In the genomic region with DNA sequence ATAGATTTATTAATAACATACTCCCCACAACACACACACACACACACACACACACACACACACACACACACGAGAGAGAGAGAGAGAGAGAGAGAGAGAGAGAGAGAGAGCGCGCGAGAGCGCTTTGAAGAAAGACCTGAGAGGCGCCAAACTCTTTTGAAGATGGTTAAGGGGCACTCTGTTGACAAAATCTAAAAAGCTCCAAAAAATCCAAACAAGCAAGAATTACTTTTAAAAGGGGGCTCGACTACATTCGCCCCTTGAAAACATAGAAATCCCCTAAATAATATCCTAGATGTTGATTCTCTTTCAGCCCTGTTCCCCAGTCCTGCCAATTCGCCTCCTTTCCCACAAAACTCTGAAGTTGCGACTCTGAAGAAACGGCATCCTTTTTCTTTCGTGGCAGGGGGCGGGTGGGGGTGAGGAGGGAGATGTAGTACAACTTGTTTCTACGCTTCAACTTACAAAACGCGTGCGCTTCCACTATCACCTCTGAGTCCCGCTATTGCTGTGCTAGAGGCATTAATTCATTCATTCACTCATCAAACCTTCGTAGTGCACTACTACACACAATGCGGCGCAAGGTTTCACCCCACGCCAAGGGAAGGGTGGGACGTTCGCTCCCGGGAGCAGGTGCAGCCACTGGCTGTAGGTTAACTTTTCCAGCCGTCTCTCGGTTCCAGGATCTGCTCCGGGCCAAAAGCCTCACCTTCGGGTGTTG, we compare ENCODE assay signal across 8 mouse cellular contexts. TPM values are rescaled to one million over a fixed set of nuclear protein-coding genes. Genes with fewer than 3 reads are reported as not detected.
DNase-seq lines count a peak whose midpoint lies in the region; ATAC-seq and TF ChIP-seq lines count a peak whose summit lies in the region.

No protein-coding gene starts in this region.

- intact Hi-C loops in heart, postnatal 25 days (cut with DNase I) = loop anchor here (5.0 kb wide), 1 partner anchor 59 kb away; no protein-coding TSS in a partner anchor

- peak overlapping the region; percentile 80 for H3K4me3 ChIP-seq in heart, embryonic 13.5 days
- H3K4me3 ChIP-seq in ES-Bruce4 (ENCODE audit: low read depth, low read length) = peak overlapping the region; percentile 97
- H3K4me3 ChIP-seq in forebrain, embryonic 11.5 days (ENCODE audit: low read depth, low read length) = peak overlapping the region; percentile 97
- H3K4me3 ChIP-seq in liver, embryonic 14.5 days (ENCODE audit: insufficient read depth in 1 of 2, low read depth in 2 of 2, low read length in 2 of 2) = peak overlapping the region; percentile 91 to 96

- H3K4me2 ChIP-seq in heart, embryonic 13.5 days = peak overlapping the region; percentile 94
- peak overlapping the region; percentile 68 for H3K4me2 ChIP-seq in forebrain, embryonic 11.5 days (ENCODE audit: low read depth, low read length, severe bottlenecking)
- peak overlapping the region; percentile 89 for H3K4me2 ChIP-seq in liver, embryonic 14.5 days (ENCODE audit: low read depth)

- H3K4me1 ChIP-seq in heart, embryonic 13.5 days = peaks cover 27% of the 10 kb centered on the region
- peaks cover 2% of the 10 kb centered on the region for H3K4me1 ChIP-seq in ES-Bruce4 (ENCODE audit: control insufficient read depth, insufficient read depth, low read length)
- H3K4me1 ChIP-seq in forebrain, embryonic 11.5 days (replicated peaks; ENCODE audit: control insufficient read depth, insufficient read depth, low read length) = no peaks in the 10 kb centered on the region; the same call in 1 of the 2 replicates
- peaks cover 11 to 20% of the 10 kb centered on the region in 2 experiments for H3K4me1 ChIP-seq in liver, embryonic 14.5 days (replicated peaks; ENCODE audit: control insufficient read depth in 2 of 2, insufficient read depth in 2 of 2, low read length in 1 of 2)

- TF ChIP-seq POLR2A in ES-Bruce4 (IDR thresholded peaks at IDR 0.05; ENCODE audit: insufficient read depth, low read length) = no peak

- no peaks in the 10 kb centered on the region for H3K27me3 ChIP-seq in heart, embryonic 13.5 days (replicated peaks)
- H3K27me3 ChIP-seq in ES-Bruce4 (ENCODE audit: control insufficient read depth, insufficient read depth, low read length, poor library complexity, severe bottlenecking) = no peaks in the 10 kb centered on the region
- no peaks in the 10 kb centered on the region for H3K27me3 ChIP-seq in forebrain, embryonic 11.5 days (ENCODE audit: control insufficient read depth, insufficient read depth, low read length)
- no peaks in the 10 kb centered on the region for H3K27me3 ChIP-seq in liver, embryonic 14.5 days (ENCODE audit: control insufficient read depth, insufficient read depth, low read length)

- no peaks in the 10 kb centered on the region for H3K9me3 ChIP-seq in heart, embryonic 13.5 days
- H3K9me3 ChIP-seq in ES-Bruce4 (replicated peaks; ENCODE audit: control insufficient read depth, insufficient read depth, low read length, poor library complexity, severe bottlenecking) = no peaks in the 10 kb centered on the region
- no peaks in the 10 kb centered on the region for H3K9me3 ChIP-seq in forebrain, embryonic 11.5 days (ENCODE audit: control insufficient read depth, low read length)
- H3K9me3 ChIP-seq in liver, embryonic 14.5 days (ENCODE audit: control insufficient read depth, low read length) = no peaks in the 10 kb centered on the region

- 1% methylated on average over 29 of the region's 29 CpGs for WGBS in heart, embryonic 13.5 days
- WGBS in forebrain, embryonic 11.5 days = under 1% methylated on average over 29 of the region's 29 CpGs
- WGBS in liver, embryonic 14.5 days (ENCODE audit: insufficient replicate concordance) = 2% methylated on average over 29 of the region's 29 CpGs

- no peak for ATAC-seq in heart, embryonic 13.5 days (ENCODE audit: extremely low read depth, insufficient number of reproducible peaks, low FRiP score, low TSS enrichment)
- no peak for ATAC-seq in forebrain, embryonic 11.5 days (replicated peaks; ENCODE audit: low FRiP score)
- ATAC-seq in liver, embryonic 14.5 days (ENCODE audit: insufficient read depth) = peak; percentile 56

- DNase-seq in heart, postnatal 25 days (ENCODE audit: low spot score) = no peak
- DNase-seq in forebrain, embryonic 11.5 days (ENCODE audit: low spot score) = no peak
- DNase-seq in liver, embryonic 14.5 days (ENCODE audit: low read depth in 3 of 3, low spot score in 3 of 3) = peak in 1 of 3 experiments; percentile 30
- DNase-seq in cerebellum, postnatal 25 days = no peak
- no peak for DNase-seq in cerebellum, postnatal 36 days
- DNase-seq in urinary bladder, postnatal 36 days (ENCODE audit: low spot score in 2 of 2) = no peak

- TF ChIP-seq CTCF in ES-Bruce4 (IDR thresholded peaks at IDR 0.05; ENCODE audit: low read depth, low read length) = no peak
- TF ChIP-seq CTCF in liver, embryonic 14.5 days (IDR thresholded peaks at IDR 0.05; ENCODE audit: low read depth) = 0 out of 2 replicates have a peak, but pooled peaks have one; percentile 3

- peak overlapping the region; percentile 90 for H3K9ac ChIP-seq in heart, embryonic 13.5 days
- peak overlapping the region; percentile 79 for H3K9ac ChIP-seq in ES-Bruce4 (ENCODE audit: low read depth, poor library complexity, severe bottlenecking)
- peak overlapping the region; percentile 67 for H3K9ac ChIP-seq in forebrain, embryonic 11.5 days (ENCODE audit: low read length)
- H3K9ac ChIP-seq in liver, embryonic 14.5 days (replicated peaks) = peak overlapping the region; percentile 94

- TF ChIP-seq EP300 in ES-Bruce4 (IDR thresholded peaks at IDR 0.05; ENCODE audit: insufficient read depth, low read depth, low read length) = no peak
- no peak for TF ChIP-seq EP300 in liver, embryonic 14.5 days (IDR thresholded peaks at IDR 0.05; ENCODE audit: low read depth)

- 0 out of 2 replicates have a peak, but pooled peaks cover 2% of the 10 kb centered on the region for H3K36me3 ChIP-seq in heart, embryonic 13.5 days
- peaks cover 1% of the 10 kb centered on the region; the same call in 1 of the 2 replicates for H3K36me3 ChIP-seq in ES-Bruce4 (ENCODE audit: control insufficient read depth, insufficient read depth, low read length, poor library complexity, severe bottlenecking)
- no peaks in the 10 kb centered on the region for H3K36me3 ChIP-seq in forebrain, embryonic 11.5 days (ENCODE audit: control insufficient read depth, insufficient read depth, low read length)
- no peaks in the 10 kb centered on the region for H3K36me3 ChIP-seq in liver, embryonic 14.5 days (replicated peaks; ENCODE audit: control insufficient read depth, insufficient read depth, low read depth)

- peak overlapping the region; percentile 97 for H3K27ac ChIP-seq in heart, embryonic 13.5 days (replicated peaks)
- H3K27ac ChIP-seq in ES-Bruce4 (ENCODE audit: insufficient read depth, low read length) = peak overlapping the region; percentile 79
- peak overlapping the region; percentile 81 for H3K27ac ChIP-seq in forebrain, embryonic 11.5 days (ENCODE audit: low read depth, low read length)
- peak overlapping the region; percentile 94 for H3K27ac ChIP-seq in liver, embryonic 14.5 days

RNA-seq across cellular contexts. Expression of gene Fbxw7, which starts 1.5 kb away (rescaled TPM):
- 6.4 and 6.7 TPM in 2 replicates for polyA plus RNA-seq in heart, embryonic 13.5 days (2015; fragmentation: Nextera tagmentation; extraction: Ambion mirVana)
- 10 to 100 TPM; 45.4 to 47.2 TPM for total RNA-seq in heart, postnatal 25 days (2021)
- polyA plus RNA-seq in ES-Bruce4 (2011; ENCODE audit: insufficient read depth, insufficient read length, low read depth, missing spikeins) = 33.8 and 34.4 TPM in 2 replicates
- polyA plus RNA-seq in forebrain, embryonic 11.5 days (2014; fragmentation: Nextera tagmentation; extraction: Ambion mirVana) = 19.5 and 20.5 TPM in 2 replicates
- polyA plus RNA-seq in liver, embryonic 14.5 days (2012; rRNA removed) = 1.6 and 2.5 TPM in 2 replicates
- 2.4 and 2.8 TPM in 2 replicates for polyA plus RNA-seq in liver, embryonic 14.5 days (2014; fragmentation: Nextera tagmentation; extraction: Ambion mirVana)
